Mouse (Mus musculus) forebrain, embryonic 14.5 days (tissue): ENCODE results near the gene Sfxn5. TPM values are rescaled to one million over a fixed set of nuclear protein-coding genes. Genes with fewer than 3 reads are reported as not detected.

Source experiments
- ATAC-seq: fragments of 200-750 bp; cut with Nextera tagmentation; 2 replicates; pipeline ENCODE4 v1.8.0; 2017; ENCODE audit warnings: mild to moderate bottlenecking, moderate library complexity
- DNase-seq: peaks from one replicate; pipeline ENCODE4 v3.0.0-alpha.2; 2015; ENCODE audit warnings: low spot score
- H3K27ac ChIP-seq: fragments of 300-500 bp; sonication (generic); 2 replicates; pipeline ENCODE4 v1.5.1; 2014; ENCODE audit warnings: low read depth, mild to moderate bottlenecking, control low read depth, low read length, moderate library complexity
- H3K27me3 ChIP-seq: fragments of 300-500 bp; sonication (generic); replicated peaks from 2 replicates; pipeline ENCODE4 v1.6.1; 2014; ENCODE audit warnings: low read length, control low read depth, mixed read lengths; ENCODE audit not compliant: control insufficient read depth, insufficient read depth
- H3K36me3 ChIP-seq: fragments of 300-500 bp; sonication (generic); 2 replicates; pipeline ENCODE4 v1.6.1; 2014; ENCODE audit warnings: low read length, control low read depth; ENCODE audit not compliant: control insufficient read depth, insufficient read depth
- H3K4me1 ChIP-seq: fragments of 300-500 bp; sonication (generic); 2 replicates; pipeline ENCODE4 v1.6.1; 2014; ENCODE audit warnings: antibody characterized with exemption, low read length, control low read depth; ENCODE audit not compliant: control insufficient read depth, insufficient read depth
- H3K4me2 ChIP-seq: fragments of 300-500 bp; sonication (generic); 2 replicates; pipeline ENCODE4 v1.6.1; 2014; ENCODE audit warnings: mild to moderate bottlenecking, control low read depth, low read length
- H3K4me3 ChIP-seq: fragments of 300-500 bp; sonication (generic); 2 replicates; pipeline ENCODE4 v1.5.1; 2014; ENCODE audit warnings: low read depth, low read length, control low read depth
- H3K9ac ChIP-seq: fragments of 300-500 bp; sonication (generic); 2 replicates; pipeline ENCODE4 v1.6.1; 2014; ENCODE audit warnings: mild to moderate bottlenecking, low read length, control low read depth, moderate library complexity
- H3K9me3 ChIP-seq: fragments of 300-500 bp; sonication (generic); replicated peaks from 2 replicates; pipeline ENCODE4 v1.6.1; 2016; ENCODE audit warnings: low read length, control low read depth, mixed read lengths; ENCODE audit not compliant: control insufficient read depth
- WGBS: fragments of 180-500 bp; shearing (Covaris S2); extraction: QIAGEN DNeasy Blood & Tissue Kit; methylation state at CpG from one replicate; pipeline ENCODE4 v1.1.7; 2014; 5-methylcytosine and 5-hydroxymethylcytosine counted together
- polyA plus RNA-seq: library from polyadenylated mRNA; unstranded; fragments of >200 nt; fragmentation: Nextera tagmentation; extraction: Ambion mirVana; gene quantifications from 2 replicates; pipeline ENCODE4 v1.2.1, GENCODE M21; 2014

Sfxn5 gene
- polyA plus RNA-seq, 1 experiment from 2014 or later = 15.2 TPM

- H3K36me3 ChIP-seq = 0 out of 2 replicates have a peak, but pooled peaks cover 10% of the 10 kb centered on the region
- no peak overlapping the region for H3K27ac ChIP-seq
- H3K4me1 ChIP-seq = no peaks in the 10 kb centered on the region
- no peak overlapping the region for H3K9ac ChIP-seq
- WGBS = 90% methylated on average over 8 of the region's 8 CpGs
- no peaks in the 10 kb centered on the region for H3K27me3 ChIP-seq
- no peak overlapping the region for H3K4me2 ChIP-seq
- H3K9me3 ChIP-seq = no peaks in the 10 kb centered on the region
- DNase-seq (no peak), ATAC-seq (no peak)
- no peak overlapping the region for H3K4me3 ChIP-seq
These were observed 9.8 kb upstream of the Sfxn5 start for GRCm38 (mm10) chr6:85343027-85343426.

- no peak overlapping the region for H3K27ac ChIP-seq
- DNase-seq (no peak), ATAC-seq (no peak)
- H3K4me3 ChIP-seq = no peak overlapping the region
- H3K9ac ChIP-seq = no peak overlapping the region
- H3K4me2 ChIP-seq = no peak overlapping the region
- H3K27me3 ChIP-seq = no peaks in the 10 kb centered on the region
- 76% methylated on average over 13 of the region's 13 CpGs for WGBS
- no peaks in the 10 kb centered on the region for H3K9me3 ChIP-seq
- 0 out of 2 replicates have a peak, but pooled peaks cover 6% of the 10 kb centered on the region for H3K36me3 ChIP-seq
- no peaks in the 10 kb centered on the region for H3K4me1 ChIP-seq
These were observed 8.7 kb upstream of the Sfxn5 start for GRCm38 (mm10) chr6:85341814-85342501.

DNA sequence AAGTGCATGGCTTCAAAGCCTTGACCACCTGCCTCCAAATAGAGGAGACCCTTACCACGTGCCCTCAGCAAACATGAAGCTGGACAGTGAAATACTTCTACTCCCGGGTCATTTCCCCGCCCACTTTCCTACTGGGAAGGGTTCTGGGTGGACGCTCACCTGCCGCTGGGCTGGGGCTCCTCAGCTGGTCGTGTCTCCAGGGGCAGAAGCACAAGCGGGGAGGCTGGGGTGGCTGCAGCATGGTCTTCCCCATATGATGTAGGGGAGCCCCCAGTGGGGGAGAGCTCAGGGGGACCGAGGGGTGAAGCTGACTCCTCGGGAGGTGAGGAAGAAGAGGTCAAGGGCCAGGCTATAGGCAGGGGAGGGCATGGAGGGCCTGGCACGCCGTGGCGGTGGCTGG, 7.0 kb upstream of the Sfxn5 start:
- no peaks in the 10 kb centered on the region for H3K4me1 ChIP-seq
- H3K9me3 ChIP-seq = no peaks in the 10 kb centered on the region
- ATAC-seq (no peak), DNase-seq (no peak)
- H3K36me3 ChIP-seq = peaks cover 11% of the 10 kb centered on the region; the same call in 1 of the 2 replicates
- H3K27ac ChIP-seq = no peak overlapping the region
- no peak overlapping the region for H3K4me3 ChIP-seq
- WGBS = 77% methylated on average over 12 of the region's 12 CpGs
- no peak overlapping the region for H3K4me2 ChIP-seq
- no peaks in the 10 kb centered on the region for H3K27me3 ChIP-seq
- H3K9ac ChIP-seq = no peak overlapping the region

DNA sequence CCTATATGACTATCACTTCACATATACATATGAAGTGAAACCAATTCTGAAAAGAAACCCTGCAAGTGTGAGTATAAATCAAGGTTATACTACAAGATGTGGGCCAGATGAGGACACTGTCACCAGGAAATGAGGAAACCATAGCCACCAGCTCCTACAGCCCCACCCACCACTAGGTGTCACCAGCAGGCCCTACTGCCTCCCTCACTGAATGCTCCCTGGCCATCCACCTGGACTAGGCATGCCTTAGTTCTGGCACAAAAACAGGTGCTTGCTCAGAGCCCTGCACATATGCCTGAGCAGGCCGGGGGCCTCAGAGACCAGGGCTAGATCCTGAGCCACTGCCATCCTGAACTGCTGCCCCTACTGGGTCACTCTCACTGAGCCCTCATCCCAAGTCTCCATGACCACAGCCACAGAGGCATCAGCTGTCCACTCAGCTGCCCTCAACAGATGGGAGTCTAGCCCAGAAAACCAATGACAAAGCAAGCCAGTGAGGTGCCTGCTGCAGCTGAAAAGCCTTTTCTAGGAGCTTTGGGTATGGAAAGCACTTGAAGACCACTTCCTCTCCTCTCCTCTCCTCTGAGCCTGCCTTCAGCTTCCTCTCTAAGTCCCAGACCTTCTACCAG, 6.2 kb upstream of the Sfxn5 start:
- Histone ChIP-seq H3K9ac (no peak overlapping the region), H3K4me2 (no peak overlapping the region)

GRCm38 (mm10) chr6:85336944-85337343, 3.7 kb upstream of the Sfxn5 start:
- H3K27me3 ChIP-seq = no peaks in the 10 kb centered on the region
- no peak overlapping the region for H3K4me2 ChIP-seq
- H3K4me1 ChIP-seq = no peaks in the 10 kb centered on the region
- no peak for ATAC-seq
- H3K9me3 ChIP-seq = no peaks in the 10 kb centered on the region
- no peak overlapping the region for H3K4me3 ChIP-seq
- no peak overlapping the region for H3K27ac ChIP-seq
- peaks cover 11% of the 10 kb centered on the region; the same call in 1 of the 2 replicates for H3K36me3 ChIP-seq
- H3K9ac ChIP-seq = no peak overlapping the region
- 80% methylated on average over 9 of the region's 9 CpGs for WGBS
- DNase-seq = no peak

More for the DNA sequence above, 6.2 kb upstream of the Sfxn5 start:
- Histone ChIP-seq H3K27me3 (no peaks in the 10 kb centered on the region), H3K9me3 (no peaks in the 10 kb centered on the region), H3K4me1 (no peaks in the 10 kb centered on the region), H3K36me3 (peaks cover 11% of the 10 kb centered on the region; the same call in 1 of the 2 replicates), H3K4me3 (no peak overlapping the region), H3K27ac (no peak overlapping the region)
- DNase-seq (peak; percentile 8), ATAC-seq (no peak)
- WGBS = 83% methylated on average over 1 of the region's 1 CpGs

GRCm38 (mm10) chr6:85335352-85335751, 2.1 kb upstream of the Sfxn5 start:
- Histone ChIP-seq H3K27me3 (no peaks in the 10 kb centered on the region), H3K4me1 (0 out of 2 replicates have a peak, but pooled peaks cover 6% of the 10 kb centered on the region), H3K9me3 (no peaks in the 10 kb centered on the region), H3K27ac (no peak overlapping the region), H3K9ac (no peak overlapping the region), H3K36me3 (peaks cover 4% of the 10 kb centered on the region; the same call in 1 of the 2 replicates), H3K4me2 (no peak overlapping the region), H3K4me3 (no peak overlapping the region)
- ATAC-seq (no peak), DNase-seq (no peak)
- WGBS = 65% methylated on average over 3 of the region's 3 CpGs

DNA sequence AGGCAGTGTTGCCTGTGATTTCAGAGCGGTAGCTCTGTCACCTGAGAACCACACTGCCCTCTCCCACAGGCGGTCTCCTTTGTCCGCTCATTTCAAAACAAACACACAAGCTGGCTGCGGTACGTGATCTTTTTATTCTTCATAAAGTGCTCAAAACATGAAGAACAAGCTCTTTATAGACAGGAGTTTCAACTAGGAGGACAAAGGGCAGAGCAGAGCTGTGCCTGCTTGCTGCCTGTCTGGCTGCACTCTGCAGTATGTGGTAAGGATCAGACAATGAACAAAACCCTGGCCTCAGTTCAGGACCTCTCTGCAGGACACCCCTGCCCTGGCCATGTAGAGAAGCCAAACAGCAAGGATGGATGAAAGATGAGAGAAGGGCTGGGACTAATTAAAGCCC, 1.6 kb upstream of the Sfxn5 start:
- no peaks in the 10 kb centered on the region for H3K27me3 ChIP-seq
- H3K4me3 ChIP-seq = no peak overlapping the region
- ATAC-seq = no peak

DNA sequence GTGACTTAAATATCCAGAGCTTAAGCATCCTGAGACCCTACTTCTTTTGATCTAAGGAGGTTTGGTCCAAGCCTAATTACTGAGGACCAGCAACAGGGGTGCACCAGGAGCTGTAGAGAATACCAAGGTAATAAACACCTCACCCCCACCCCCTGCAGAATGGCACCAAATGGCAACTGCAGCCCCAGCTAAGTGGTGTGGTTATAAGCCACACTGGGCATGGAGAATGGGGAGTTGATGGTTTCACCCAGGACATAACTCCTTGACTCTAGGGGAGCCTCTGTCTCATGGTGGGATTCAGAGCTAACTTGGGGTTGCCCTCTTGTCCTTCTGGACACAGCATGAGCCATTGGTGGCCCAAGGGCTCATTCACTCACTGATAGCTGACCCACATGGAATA, 1.0 kb upstream of the Sfxn5 start:
- DNase-seq (no peak), ATAC-seq (no peak)
- H3K4me1 ChIP-seq = 0 out of 2 replicates have a peak, but pooled peaks cover 6% of the 10 kb centered on the region
- no peak overlapping the region for H3K4me2 ChIP-seq
- H3K27me3 ChIP-seq = no peaks in the 10 kb centered on the region
- H3K9ac ChIP-seq = no peak overlapping the region
- H3K9me3 ChIP-seq = no peaks in the 10 kb centered on the region
- no peak overlapping the region for H3K27ac ChIP-seq
- H3K4me3 ChIP-seq = no peak overlapping the region
- peaks cover 4% of the 10 kb centered on the region; the same call in 1 of the 2 replicates for H3K36me3 ChIP-seq

More for the DNA sequence above, 1.6 kb upstream of the Sfxn5 start:
- peaks cover 4% of the 10 kb centered on the region; the same call in 1 of the 2 replicates for H3K36me3 ChIP-seq
- H3K27ac ChIP-seq = no peak overlapping the region
- DNase-seq = no peak
- H3K4me2 ChIP-seq = no peak overlapping the region
- H3K9me3 ChIP-seq = no peaks in the 10 kb centered on the region
- WGBS = 63% methylated on average over 5 of the region's 5 CpGs
- 0 out of 2 replicates have a peak, but pooled peaks cover 6% of the 10 kb centered on the region for H3K4me1 ChIP-seq
- H3K9ac ChIP-seq = no peak overlapping the region

GRCm38 (mm10) chr6:85333732-85334131, 510 bp upstream of the Sfxn5 start:
- DNase-seq (peak; percentile 60), ATAC-seq (no peak)

More at GRCm38 (mm10) chr6:85333732-85334131, 510 bp upstream of the Sfxn5 start:
- H3K4me2 ChIP-seq = peak overlapping the region; percentile 89
- H3K36me3 ChIP-seq = peaks cover 4% of the 10 kb centered on the region; the same call in 1 of the 2 replicates
- peak overlapping the region; percentile 0; the same call in 1 of the 2 replicates for H3K27ac ChIP-seq
- H3K27me3 ChIP-seq = no peaks in the 10 kb centered on the region
- WGBS = 5% methylated on average over 13 of the region's 13 CpGs
- peak overlapping the region; percentile 69 for H3K4me3 ChIP-seq
- no peaks in the 10 kb centered on the region for H3K9me3 ChIP-seq
- H3K9ac ChIP-seq = peak overlapping the region; percentile 73
- 0 out of 2 replicates have a peak, but pooled peaks cover 6% of the 10 kb centered on the region for H3K4me1 ChIP-seq
